Mouse (Mus musculus): ENCODE data around the gene Sdhaf2. TPM values are rescaled to one million over a fixed set of nuclear protein-coding genes. Genes with fewer than 3 reads are reported as not detected.

The Sdhaf2 gene
- polyA plus RNA-seq, 1 experiment, result 42.2 TPM

DNA sequence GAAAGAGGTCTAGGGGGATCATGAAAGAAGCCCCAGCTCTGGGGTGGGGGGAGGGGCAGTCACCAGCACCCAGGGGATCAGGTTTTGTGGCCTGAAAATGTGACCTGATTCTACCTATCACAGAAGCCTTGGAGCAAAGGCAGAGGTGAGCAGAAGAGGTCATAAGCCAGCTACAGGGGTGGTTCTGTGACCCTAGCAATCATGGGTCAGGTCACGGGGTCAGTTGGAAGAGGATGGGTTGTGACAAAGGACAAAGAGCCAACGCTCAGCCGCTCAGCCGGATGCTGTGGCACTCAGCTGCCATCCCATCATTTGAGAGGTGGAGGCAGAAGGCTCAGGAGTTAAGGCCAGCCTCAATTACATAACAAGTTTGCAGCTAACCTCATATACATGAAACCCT, 61.5 kb downstream of the Sdhaf2 start:
- H3K27ac ChIP-seq (ENCODE audit: control insufficient read depth, insufficient read depth, low read length), result no peak overlapping the region
- H3K4me3 ChIP-seq (ENCODE audit: control insufficient read depth, insufficient read depth, low read length), result no peak overlapping the region
- no peaks in the 10 kb centered on the region for H3K4me1 ChIP-seq (replicated peaks; ENCODE audit: control insufficient read depth, insufficient read depth, low read length)
- no peaks in the 10 kb centered on the region for H3K36me3 ChIP-seq (ENCODE audit: control insufficient read depth, insufficient read depth, low read length)
- H3K27me3 ChIP-seq (ENCODE audit: control insufficient read depth, insufficient read depth, low read length), result peaks cover 8% of the 10 kb centered on the region; the same call in 1 of the 2 replicates
- DNase-seq, result no peak
- WGBS, result 68% methylated on average over 4 of the region's 4 CpGs
- TF ChIP-seq CTCF (IDR thresholded peaks at IDR 0.05; ENCODE audit: borderline replicate concordance, control insufficient read depth, extremely low read depth, insufficient read depth, low read length, poor library complexity) (no peak), POLR2A (IDR thresholded peaks at IDR 0.05; ENCODE audit: control insufficient read depth, extremely low read depth, insufficient read depth, low read length, poor library complexity) (no peak)

DNA sequence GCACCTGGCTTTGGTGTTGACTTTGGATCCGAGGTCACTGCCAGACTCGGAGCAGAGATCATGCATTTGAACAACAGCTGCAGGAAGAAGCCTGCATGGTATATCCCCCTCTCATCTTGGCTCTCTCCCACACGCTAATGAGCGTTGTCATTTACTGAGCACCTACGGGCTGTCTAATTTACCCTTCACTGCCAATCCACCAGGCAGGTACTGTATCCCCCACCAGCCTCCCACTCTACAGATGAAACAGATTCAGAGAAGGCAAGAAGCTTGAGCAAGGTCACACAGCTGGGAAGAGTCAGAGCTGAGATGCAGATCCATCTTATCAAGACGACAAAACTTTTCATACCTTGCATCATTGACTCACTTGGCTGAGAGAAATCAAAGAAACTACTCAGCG, 64.4 kb downstream of the Sdhaf2 start:
- 48% methylated on average over 7 of the region's 7 CpGs for WGBS
- H3K27me3 ChIP-seq (ENCODE audit: control insufficient read depth, insufficient read depth, low read length), result peaks cover 22% of the 10 kb centered on the region
- no peak overlapping the region for H3K27ac ChIP-seq (ENCODE audit: control insufficient read depth, insufficient read depth, low read length)
- DNase-seq, result no peak
- H3K36me3 ChIP-seq (ENCODE audit: control insufficient read depth, insufficient read depth, low read length), result no peaks in the 10 kb centered on the region
- no peaks in the 10 kb centered on the region; the same call in 1 of the 2 replicates for H3K4me1 ChIP-seq (replicated peaks; ENCODE audit: control insufficient read depth, insufficient read depth, low read length)
- TF ChIP-seq CTCF (IDR thresholded peaks at IDR 0.05; ENCODE audit: borderline replicate concordance, control insufficient read depth, extremely low read depth, insufficient read depth, low read length, poor library complexity), result no peak
- TF ChIP-seq POLR2A (IDR thresholded peaks at IDR 0.05; ENCODE audit: control insufficient read depth, extremely low read depth, insufficient read depth, low read length, poor library complexity), result no peak
- no peak overlapping the region for H3K4me3 ChIP-seq (ENCODE audit: control insufficient read depth, insufficient read depth, low read length)

DNA sequence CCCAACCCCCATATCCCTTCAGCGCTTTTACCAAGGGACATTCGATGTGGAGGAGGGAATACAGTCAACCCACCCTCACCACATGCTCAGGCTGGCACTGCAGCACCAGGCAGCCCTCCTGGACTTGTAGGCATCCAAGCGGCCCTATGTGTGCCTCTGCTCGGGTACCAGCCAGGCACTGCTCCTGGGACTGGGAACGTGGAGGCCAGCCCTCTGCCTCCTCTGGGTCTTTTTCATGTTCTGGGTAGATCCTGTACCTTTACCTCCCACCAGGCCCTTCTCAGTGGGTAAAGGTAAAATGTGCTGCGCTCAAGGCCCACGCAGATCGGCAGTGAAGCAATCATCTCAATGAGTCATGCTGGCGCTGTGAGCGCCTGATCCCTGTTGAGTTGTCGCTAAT, 66.0 kb downstream of the Sdhaf2 start:
- WGBS, result 75% methylated on average over 11 of the region's 11 CpGs
- no peaks in the 10 kb centered on the region; the same call in 1 of the 2 replicates for H3K4me1 ChIP-seq (replicated peaks; ENCODE audit: control insufficient read depth, insufficient read depth, low read length)
- peaks cover 22% of the 10 kb centered on the region for H3K27me3 ChIP-seq (ENCODE audit: control insufficient read depth, insufficient read depth, low read length)

DNA sequence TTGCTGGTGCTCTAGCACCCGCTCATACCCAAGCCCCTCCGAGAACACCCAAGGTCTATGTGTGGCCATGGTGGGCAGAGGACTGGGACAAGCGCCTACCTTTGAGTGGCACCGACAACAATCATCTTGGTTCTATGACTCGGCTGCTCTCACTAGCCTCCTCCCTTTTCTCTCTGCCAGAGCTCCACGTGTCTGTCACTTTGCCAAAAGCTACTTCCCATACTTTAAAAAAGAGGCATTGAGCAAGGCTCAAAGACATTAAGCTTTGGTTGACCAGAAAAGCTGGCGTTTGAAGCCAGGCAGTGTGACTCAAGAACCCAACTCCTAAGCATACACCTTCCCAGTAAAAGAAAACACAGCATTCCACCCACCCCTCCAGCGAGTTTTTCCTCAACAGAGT, 67.8 kb downstream of the Sdhaf2 start:
- Histone ChIP-seq H3K4me3 (ENCODE audit: control insufficient read depth, insufficient read depth, low read length) (no peak overlapping the region), H3K4me1 (replicated peaks; ENCODE audit: control insufficient read depth, insufficient read depth, low read length) (no peaks in the 10 kb centered on the region; the same call in 1 of the 2 replicates), H3K27me3 (ENCODE audit: control insufficient read depth, insufficient read depth, low read length) (peaks cover 22% of the 10 kb centered on the region), H3K36me3 (ENCODE audit: control insufficient read depth, insufficient read depth, low read length) (no peaks in the 10 kb centered on the region), H3K27ac (ENCODE audit: control insufficient read depth, insufficient read depth, low read length) (no peak overlapping the region)
- 23% methylated on average over 8 of the region's 8 CpGs for WGBS
- DNase-seq, result no peak
- no peak for TF ChIP-seq POLR2A (IDR thresholded peaks at IDR 0.05; ENCODE audit: control insufficient read depth, extremely low read depth, insufficient read depth, low read length, poor library complexity)
- no peak for TF ChIP-seq CTCF (IDR thresholded peaks at IDR 0.05; ENCODE audit: borderline replicate concordance, control insufficient read depth, extremely low read depth, insufficient read depth, low read length, poor library complexity)

More for the DNA sequence above, 66.0 kb downstream of the Sdhaf2 start:
- TF ChIP-seq POLR2A (IDR thresholded peaks at IDR 0.05; ENCODE audit: control insufficient read depth, extremely low read depth, insufficient read depth, low read length, poor library complexity) (no peak), CTCF (IDR thresholded peaks at IDR 0.05; ENCODE audit: borderline replicate concordance, control insufficient read depth, extremely low read depth, insufficient read depth, low read length, poor library complexity) (no peak)
- no peak for DNase-seq
- Histone ChIP-seq H3K27ac (ENCODE audit: control insufficient read depth, insufficient read depth, low read length) (no peak overlapping the region), H3K4me3 (ENCODE audit: control insufficient read depth, insufficient read depth, low read length) (no peak overlapping the region), H3K36me3 (ENCODE audit: control insufficient read depth, insufficient read depth, low read length) (no peaks in the 10 kb centered on the region)

- Histone ChIP-seq H3K27me3 (ENCODE audit: control insufficient read depth, insufficient read depth, low read length) (peaks cover 21% of the 10 kb centered on the region), H3K27ac (ENCODE audit: control insufficient read depth, insufficient read depth, low read length) (no peak overlapping the region), H3K36me3 (ENCODE audit: control insufficient read depth, insufficient read depth, low read length) (no peaks in the 10 kb centered on the region), H3K4me3 (ENCODE audit: control insufficient read depth, insufficient read depth, low read length) (no peak overlapping the region), H3K4me1 (replicated peaks; ENCODE audit: control insufficient read depth, insufficient read depth, low read length) (no peaks in the 10 kb centered on the region; the same call in 1 of the 2 replicates)
- DNase-seq, result no peak
- TF ChIP-seq CTCF (IDR thresholded peaks at IDR 0.05; ENCODE audit: borderline replicate concordance, control insufficient read depth, extremely low read depth, insufficient read depth, low read length, poor library complexity) (no peak), POLR2A (IDR thresholded peaks at IDR 0.05; ENCODE audit: control insufficient read depth, extremely low read depth, insufficient read depth, low read length, poor library complexity) (no peak)
- WGBS, result 5% methylated on average over 31 of the region's 34 CpGs
These were observed 68.5 kb downstream of the Sdhaf2 start for GRCm38 (mm10) chr19:10457484-10457800.

GRCm38 (mm10) chr19:10456752-10457483, 69.0 kb downstream of the Sdhaf2 start, which contains the start of gene Lrrc10b:
Gene Lrrc10b (minus strand): TSS chr19:10457473.
- TF ChIP-seq POLR2A (IDR thresholded peaks at IDR 0.05; ENCODE audit: control insufficient read depth, extremely low read depth, insufficient read depth, low read length, poor library complexity), result no peak
- TF ChIP-seq CTCF (IDR thresholded peaks at IDR 0.05; ENCODE audit: borderline replicate concordance, control insufficient read depth, extremely low read depth, insufficient read depth, low read length, poor library complexity), result 0 out of 2 replicates have a peak, but pooled peaks have one; percentile 24
- Histone ChIP-seq H3K36me3 (ENCODE audit: control insufficient read depth, insufficient read depth, low read length) (no peaks in the 10 kb centered on the region), H3K27ac (ENCODE audit: control insufficient read depth, insufficient read depth, low read length) (no peak within 1 kb of the TSS), H3K4me3 (ENCODE audit: control insufficient read depth, insufficient read depth, low read length) (no peak within 1 kb of the TSS), H3K27me3 (ENCODE audit: control insufficient read depth, insufficient read depth, low read length) (peaks cover 16% of the 10 kb centered on the region), H3K4me1 (replicated peaks; ENCODE audit: control insufficient read depth, insufficient read depth, low read length) (no peaks in the 10 kb centered on the region; the same call in 1 of the 2 replicates)
- 2% methylated on average over 95 of the region's 96 CpGs for WGBS
- peak; percentile 49 for DNase-seq

Measured in thymus, adult 2 months (tissue).